Mouse (Mus musculus) hindbrain, embryonic 12.5 days (tissue): ENCODE measurements at regions not wholly inside any gene's neighbourhood (a gene's known extent, or its start where the extent isn't known, plus 50 kb on each side); places are given as distances from the start of the nearest gene placed in this dataset.
"Not testable (repeated sequence)": the region's sequence is repeated elsewhere in the genome, so short reads cannot be mapped to it uniquely, and the experiment has no call there.

ENCODE experiments used
- ATAC-seq: fragments of 200-750 bp; cut with Nextera tagmentation; 2 replicates; pipeline ENCODE4 v1.8.0; 2017; ENCODE audit warnings: moderate TSS enrichment; ENCODE audit not compliant: low FRiP score
- H3K27ac ChIP-seq: fragments of 300-500 bp; sonication (generic); 2 replicates; pipeline ENCODE4 v1.5.1; 2016; ENCODE audit warnings: mild to moderate bottlenecking
- H3K27me3 ChIP-seq: fragments of 300-500 bp; sonication (generic); 2 replicates; pipeline ENCODE4 v1.6.1; 2016; ENCODE audit warnings: mild to moderate bottlenecking
- H3K36me3 ChIP-seq: fragments of 300-500 bp; sonication (generic); 2 replicates; pipeline ENCODE4 v1.6.1; 2016; ENCODE audit warnings: mild to moderate bottlenecking
- H3K4me1 ChIP-seq: fragments of 300-500 bp; sonication (generic); 2 replicates; pipeline ENCODE4 v1.6.1; 2016
- H3K4me2 ChIP-seq: fragments of 300-500 bp; sonication (generic); replicated peaks from 2 replicates; pipeline ENCODE4 v1.6.1; 2016; ENCODE audit warnings: mild to moderate bottlenecking
- H3K4me3 ChIP-seq: fragments of 300-500 bp; sonication (generic); 2 replicates; pipeline ENCODE4 v1.5.1; 2016; ENCODE audit warnings: mild to moderate bottlenecking
- H3K9ac ChIP-seq: fragments of 300-500 bp; sonication (generic); 2 replicates; pipeline ENCODE4 v1.6.1; 2016; ENCODE audit warnings: mild to moderate bottlenecking, moderate library complexity
- H3K9me3 ChIP-seq: fragments of 300-500 bp; sonication (generic); replicated peaks from 2 replicates; pipeline ENCODE4 v1.6.1; 2016; ENCODE audit warnings: mild to moderate bottlenecking
- WGBS: fragments of 180-500 bp; shearing (Covaris S2); methylation state at CpG from one replicate; pipeline ENCODE4 v1.1.7; 2016; 5-methylcytosine and 5-hydroxymethylcytosine counted together

DNA sequence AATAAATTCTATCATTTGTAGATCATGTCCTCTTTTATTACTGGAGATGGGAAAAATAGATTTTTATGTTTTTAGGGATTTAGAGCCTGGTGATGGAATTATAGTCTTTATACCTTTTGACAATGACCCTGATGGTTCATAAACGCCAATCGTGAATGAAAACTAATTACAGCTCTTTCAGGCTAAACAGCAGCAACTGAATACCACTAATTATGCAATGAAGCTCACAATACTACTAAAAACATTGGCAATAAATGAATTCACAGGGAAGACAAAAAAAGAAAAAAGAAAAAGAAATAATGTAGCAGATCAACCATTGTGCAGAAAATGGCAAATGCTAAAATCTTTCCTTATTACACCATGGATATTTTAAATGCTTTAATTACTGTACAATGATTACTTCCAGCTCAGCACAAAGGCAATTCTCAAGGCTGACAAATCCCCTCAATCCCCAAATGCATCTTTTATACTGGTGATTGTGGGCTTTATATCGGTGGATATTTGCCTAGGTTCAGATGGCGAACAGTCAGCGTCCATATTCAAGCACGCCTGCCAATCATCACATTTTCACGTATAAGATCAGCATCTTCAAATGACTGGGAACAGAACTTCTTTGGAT, 191.2 kb upstream of the Slc7a11 start:
- H3K27ac ChIP-seq = no peak overlapping the region
- no peak overlapping the region for H3K4me3 ChIP-seq
- H3K4me1 ChIP-seq = no peaks in the 10 kb centered on the region
- no peak overlapping the region for H3K4me2 ChIP-seq
- no peak overlapping the region for H3K9ac ChIP-seq
- WGBS = 92% methylated on average over 7 of the region's 7 CpGs
- no peak for ATAC-seq
- H3K36me3 ChIP-seq = no peaks in the 10 kb centered on the region
- no peaks in the 10 kb centered on the region; the same call in 1 of the 2 replicates for H3K27me3 ChIP-seq
- H3K9me3 ChIP-seq = no peaks in the 10 kb centered on the region

DNA sequence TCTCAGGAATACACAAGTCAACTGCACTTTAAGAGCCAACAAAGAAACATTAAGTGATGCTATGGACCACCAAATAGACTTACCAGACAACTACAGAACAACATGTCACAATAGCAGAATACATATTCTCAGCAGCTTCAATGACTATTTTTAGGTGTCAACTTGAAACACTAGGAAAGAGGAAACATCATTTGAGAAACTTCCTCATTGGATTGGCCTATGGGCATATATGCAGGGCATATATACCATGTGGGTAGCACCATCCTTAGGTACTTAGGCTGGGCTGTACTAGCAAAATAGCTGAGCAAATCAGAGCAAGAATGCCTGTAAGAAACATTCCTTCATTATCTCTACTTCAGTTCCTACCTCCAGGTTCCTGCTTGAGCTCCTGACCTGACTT, 187.9 kb upstream of the Slc7a11 start:
- Histone ChIP-seq H3K4me1 (no peaks in the 10 kb centered on the region), H3K27me3 (no peaks in the 10 kb centered on the region), H3K9me3 (no peaks in the 10 kb centered on the region), H3K9ac (no peak overlapping the region), H3K4me3 (no peak overlapping the region), H3K36me3 (no peaks in the 10 kb centered on the region), H3K27ac (no peak overlapping the region), H3K4me2 (no peak overlapping the region)
- no peak for ATAC-seq

DNA sequence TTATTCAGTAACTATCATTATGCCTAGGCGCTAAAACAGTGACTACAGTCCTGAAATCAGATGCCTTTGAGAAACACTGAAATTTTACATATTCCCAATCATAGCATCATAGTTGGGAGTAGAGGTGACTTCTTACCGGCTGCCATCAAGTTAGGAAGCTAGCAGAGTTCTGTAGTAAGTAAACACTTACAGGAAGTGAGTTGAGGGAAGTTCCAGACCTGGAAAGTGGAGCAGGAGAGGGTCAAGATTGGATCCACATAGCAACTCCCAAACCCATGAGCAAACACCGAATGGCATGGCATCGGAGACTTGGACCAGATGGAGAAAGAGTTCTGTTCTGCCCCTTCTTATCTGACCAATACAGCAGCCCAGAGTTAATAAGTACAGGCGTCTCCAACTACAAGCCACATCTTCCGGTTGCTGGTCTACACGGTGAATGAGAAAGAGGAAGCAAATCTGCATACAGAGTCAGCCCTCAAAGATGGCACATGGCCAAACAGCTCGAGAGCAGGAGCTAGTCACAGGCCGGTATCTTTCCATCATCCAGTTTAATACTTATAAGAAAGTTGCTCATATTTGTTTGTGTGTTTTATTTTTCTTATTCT, 184.8 kb upstream of the Slc7a11 start:
- no peak overlapping the region for H3K4me2 ChIP-seq
- 91% methylated on average over 9 of the region's 9 CpGs for whole genome bisulfite sequencing
- H3K9ac ChIP-seq = no peak overlapping the region
- H3K27ac ChIP-seq = no peak overlapping the region
- H3K4me3 ChIP-seq = no peak overlapping the region
- no peaks in the 10 kb centered on the region for H3K9me3 ChIP-seq
- ATAC-seq = no peak
- H3K27me3 ChIP-seq = no peaks in the 10 kb centered on the region
- H3K36me3 ChIP-seq = no peaks in the 10 kb centered on the region
- H3K4me1 ChIP-seq = no peaks in the 10 kb centered on the region

DNA sequence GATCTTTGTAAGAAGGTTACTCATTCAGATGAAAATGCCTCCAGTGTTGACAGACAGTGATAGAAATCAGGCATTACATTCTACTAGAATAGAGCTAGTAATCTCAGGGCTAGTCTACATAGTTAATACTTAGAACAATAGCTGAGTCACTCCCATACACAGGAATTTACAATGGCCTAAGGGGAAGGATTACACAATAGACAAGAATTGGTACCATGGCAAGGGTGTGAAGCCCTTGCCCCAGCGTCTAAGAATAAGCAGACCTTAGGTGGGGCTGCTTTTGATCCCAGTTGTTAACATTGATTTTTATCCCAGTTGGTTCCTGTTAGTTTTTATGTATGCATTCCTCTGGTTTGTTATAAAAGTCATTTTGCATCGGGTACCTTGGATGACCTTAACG, 177.8 kb upstream of the Slc7a11 start:
- WGBS = 72% methylated on average over 3 of the region's 3 CpGs
- not testable (repeated sequence) for H3K4me3 ChIP-seq, H3K27ac ChIP-seq, H3K4me2 ChIP-seq, H3K4me1 ChIP-seq, H3K27me3 ChIP-seq, H3K36me3 ChIP-seq, ATAC-seq, H3K9ac ChIP-seq, H3K9me3 ChIP-seq

- no peak overlapping the region for H3K4me2 ChIP-seq
- H3K9me3 ChIP-seq = no peaks in the 10 kb centered on the region
- no peak for ATAC-seq
- H3K27me3 ChIP-seq = no peaks in the 10 kb centered on the region
- H3K4me1 ChIP-seq = no peaks in the 10 kb centered on the region
- no peaks in the 10 kb centered on the region for H3K36me3 ChIP-seq
- H3K9ac ChIP-seq = no peak overlapping the region
- no peak overlapping the region for H3K27ac ChIP-seq
- H3K4me3 ChIP-seq = no peak overlapping the region
- WGBS = 88% methylated on average over 6 of the region's 6 CpGs
Measured at GRCm38 (mm10) chr3:50619061-50619460, 175.6 kb upstream of the Slc7a11 start.

DNA sequence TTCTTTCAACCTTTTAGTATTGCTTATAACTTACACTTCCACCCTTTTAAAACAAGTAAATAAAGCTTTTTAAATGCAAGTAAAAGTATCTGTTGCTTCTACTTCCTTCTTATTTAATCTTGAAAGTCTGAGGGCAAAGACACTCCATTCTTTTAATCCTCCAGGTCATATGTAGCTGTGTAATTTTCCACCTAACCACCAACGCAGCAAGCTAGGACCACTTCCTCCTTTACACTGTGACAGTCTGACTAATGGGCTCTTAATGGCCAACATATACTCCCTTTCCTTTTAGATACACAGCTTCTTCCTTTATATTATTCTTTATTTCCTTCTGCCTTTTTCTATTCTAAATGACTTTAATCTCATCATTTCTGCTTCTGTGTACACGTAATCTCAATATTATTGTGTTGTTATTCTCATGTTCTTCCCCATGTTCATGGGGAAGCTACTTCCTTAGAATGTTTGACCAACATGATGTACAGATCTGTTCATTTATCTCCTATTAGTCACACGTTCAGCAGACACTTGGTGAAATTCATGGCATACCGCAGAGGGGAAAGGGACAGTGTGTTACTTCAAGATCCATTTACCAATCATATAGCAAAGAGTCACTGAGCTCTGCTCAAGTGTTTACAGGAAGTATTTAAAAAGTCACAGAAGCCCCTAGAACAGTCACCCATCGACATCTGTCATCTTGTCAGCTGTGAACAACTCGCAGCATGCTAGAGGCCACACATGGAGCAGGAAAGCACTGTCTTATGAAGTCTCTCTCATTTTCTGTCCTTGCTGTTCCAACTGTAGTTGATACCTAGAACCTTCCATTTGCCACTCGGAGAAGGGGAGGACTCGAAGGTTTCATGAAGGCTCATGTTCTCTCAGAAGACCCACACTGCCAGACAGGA, 172.2 kb upstream of the Slc7a11 start:
- H3K36me3 ChIP-seq = no peaks in the 10 kb centered on the region
- no peak overlapping the region for H3K27ac ChIP-seq
- ATAC-seq = no peak
- no peak overlapping the region for H3K4me3 ChIP-seq
- H3K9me3 ChIP-seq = no peaks in the 10 kb centered on the region
- no peaks in the 10 kb centered on the region for H3K4me1 ChIP-seq
- 81% methylated on average over 8 of the region's 8 CpGs for WGBS
- no peak overlapping the region for H3K9ac ChIP-seq
- no peak overlapping the region for H3K4me2 ChIP-seq
- no peaks in the 10 kb centered on the region for H3K27me3 ChIP-seq

GRCm38 (mm10) chr3:50613011-50613410, 169.6 kb upstream of the Slc7a11 start:
- Histone ChIP-seq H3K4me1 (0 out of 2 replicates have a peak, but pooled peaks cover 3% of the 10 kb centered on the region), H3K27me3 (no peaks in the 10 kb centered on the region), H3K27ac (no peak overlapping the region), H3K9me3 (no peaks in the 10 kb centered on the region), H3K4me2 (no peak overlapping the region), H3K9ac (no peak overlapping the region), H3K36me3 (no peaks in the 10 kb centered on the region), H3K4me3 (no peak overlapping the region)
- 85% methylated on average over 2 of the region's 2 CpGs for WGBS
- no peak for ATAC-seq

DNA sequence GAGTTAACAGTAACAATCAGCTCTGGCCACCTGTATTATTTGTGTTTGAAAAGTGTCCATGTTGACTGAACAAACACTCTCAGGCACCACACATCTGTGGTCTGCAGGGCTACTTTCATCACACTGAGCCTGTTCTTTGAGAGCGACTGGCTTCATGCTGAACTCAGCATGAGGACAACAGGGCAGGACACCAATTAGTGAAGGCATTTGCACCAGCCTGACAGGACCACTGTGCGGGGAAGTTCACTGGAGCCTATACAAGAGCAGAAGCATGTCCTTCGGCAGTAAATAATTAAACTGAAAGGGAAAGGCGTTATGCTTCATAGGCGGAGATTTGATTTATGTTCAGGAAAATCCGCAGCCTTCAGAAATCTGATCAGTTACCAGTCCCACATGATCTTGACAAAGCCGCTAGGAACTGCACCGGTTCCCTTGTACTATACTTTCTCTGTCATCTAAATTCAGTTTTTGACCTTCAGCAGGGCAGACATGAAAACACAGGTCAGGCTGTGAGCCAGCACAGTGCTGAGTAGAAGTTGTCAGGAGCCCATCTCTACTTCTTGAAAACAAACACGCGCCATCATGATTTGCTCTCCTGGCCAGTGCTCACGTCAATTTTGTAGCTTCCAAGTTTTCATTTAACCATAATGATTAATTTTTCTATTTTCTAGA, 166.1 kb upstream of the Slc7a11 start:
- Histone ChIP-seq H3K4me1 (0 out of 2 replicates have a peak, but pooled peaks cover 3% of the 10 kb centered on the region), H3K9me3 (no peaks in the 10 kb centered on the region), H3K27me3 (no peaks in the 10 kb centered on the region), H3K9ac (no peak overlapping the region), H3K4me2 (no peak overlapping the region), H3K4me3 (no peak overlapping the region), H3K36me3 (no peaks in the 10 kb centered on the region), H3K27ac (no peak overlapping the region)
- WGBS = 41% methylated on average over 11 of the region's 11 CpGs
- no peak for ATAC-seq

GRCm38 (mm10) chr3:50607736-50608135, 164.3 kb upstream of the Slc7a11 start:
- Histone ChIP-seq H3K4me2 (no peak overlapping the region), H3K27ac (no peak overlapping the region), H3K9me3 (no peaks in the 10 kb centered on the region), H3K36me3 (no peaks in the 10 kb centered on the region), H3K9ac (no peak overlapping the region), H3K4me1 (0 out of 2 replicates have a peak, but pooled peaks cover 3% of the 10 kb centered on the region), H3K4me3 (no peak overlapping the region), H3K27me3 (no peaks in the 10 kb centered on the region)
- WGBS = 55% methylated on average over 7 of the region's 7 CpGs
- no peak for ATAC-seq

GRCm38 (mm10) chr3:50606986-50607385, 163.6 kb upstream of the Slc7a11 start:
- Histone ChIP-seq H3K9me3 (no peaks in the 10 kb centered on the region), H3K4me1 (0 out of 2 replicates have a peak, but pooled peaks cover 3% of the 10 kb centered on the region), H3K9ac (no peak overlapping the region), H3K4me3 (no peak overlapping the region), H3K36me3 (no peaks in the 10 kb centered on the region), H3K27ac (no peak overlapping the region), H3K27me3 (no peaks in the 10 kb centered on the region), H3K4me2 (no peak overlapping the region)
- no peak for ATAC-seq
- WGBS = 7% methylated on average over 1 of the region's 1 CpGs

GRCm38 (mm10) chr3:50605750-50606149, 162.3 kb upstream of the Slc7a11 start:
- Histone ChIP-seq H3K27me3 (no peaks in the 10 kb centered on the region), H3K36me3 (no peaks in the 10 kb centered on the region), H3K4me2 (no peak overlapping the region), H3K9ac (no peak overlapping the region), H3K27ac (no peak overlapping the region), H3K4me3 (no peak overlapping the region), H3K9me3 (no peaks in the 10 kb centered on the region), H3K4me1 (0 out of 2 replicates have a peak, but pooled peaks cover 3% of the 10 kb centered on the region)
- no peak for ATAC-seq
- WGBS = 82% methylated on average over 4 of the region's 4 CpGs

DNA sequence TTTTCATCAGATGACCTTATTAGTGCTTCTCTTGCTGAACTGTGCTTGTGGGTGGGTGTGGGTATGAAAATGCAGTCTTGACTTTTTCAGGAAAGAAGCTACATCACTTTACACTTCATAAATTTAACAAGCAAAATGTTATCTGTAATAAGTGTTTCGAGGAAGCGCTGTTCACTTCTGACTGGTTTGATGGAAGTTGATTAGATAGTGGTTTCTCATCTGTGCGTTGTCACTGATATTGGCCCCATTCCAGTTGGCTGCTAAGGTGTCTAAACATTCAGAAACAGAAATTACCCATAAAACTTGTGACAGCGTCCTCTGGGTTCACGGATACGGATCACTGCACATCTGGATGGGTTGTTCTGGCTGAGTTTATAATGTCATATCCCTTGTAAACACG, 159.8 kb upstream of the Slc7a11 start:
- no peaks in the 10 kb centered on the region for H3K27me3 ChIP-seq
- 80% methylated on average over 7 of the region's 7 CpGs for WGBS
- H3K9ac ChIP-seq = no peak overlapping the region
- H3K4me3 ChIP-seq = no peak overlapping the region
- no peak overlapping the region for H3K27ac ChIP-seq
- H3K4me1 ChIP-seq = no peaks in the 10 kb centered on the region
- no peak for ATAC-seq
- no peaks in the 10 kb centered on the region for H3K9me3 ChIP-seq
- H3K4me2 ChIP-seq = no peak overlapping the region
- H3K36me3 ChIP-seq = no peaks in the 10 kb centered on the region
